Mouse (Mus musculus) CH12.LX (cell line): ENCODE data around the gene Hoxb13. TPM values are rescaled to one million over a fixed set of nuclear protein-coding genes. Genes with fewer than 3 reads are reported as not detected.

Experiments used
- DNase-seq: peaks from one replicate; pipeline ENCODE4 v3.0.0-alpha.2; 2013; ENCODE audit errors: extremely low read depth
- H3K27ac ChIP-seq: 2 replicates; pipeline ENCODE4 v1.5.1; 2012; ENCODE audit warnings: low read depth, mild to moderate bottlenecking, control low read depth, moderate library complexity; ENCODE audit not compliant: insufficient read depth
- H3K27me3 ChIP-seq: replicated peaks from 2 replicates; pipeline ENCODE3; 2012; ENCODE audit warnings: inconsistent platforms
- H3K36me3 ChIP-seq, 2 experiments: replicated peaks in 1 of 2; 2 replicates each; pipeline versions ENCODE3 to v1.6.1; 2012; ENCODE audit warnings: inconsistent platforms in 1 of 2, low read length in 1 of 2, mild to moderate bottlenecking in 1 of 2, mixed read lengths in 1 of 2, moderate library complexity in 1 of 2; ENCODE audit not compliant: control insufficient read depth in 1 of 2, insufficient read depth in 1 of 2
- H3K4me1 ChIP-seq, 2 experiments: 2 replicates each; pipeline ENCODE4 v1.6.1; 2012; ENCODE audit warnings: inconsistent platforms in 1 of 2, moderate library complexity in 1 of 2; ENCODE audit not compliant: insufficient read depth in 2 of 2, control insufficient read depth in 1 of 2
- H3K4me2 ChIP-seq: 2 replicates; pipeline ENCODE4 v1.6.1; 2012; ENCODE audit warnings: low read depth, mild to moderate bottlenecking, control low read depth; ENCODE audit not compliant: poor library complexity, insufficient read depth, severe bottlenecking
- H3K4me3 ChIP-seq, 3 experiments: fragments of 150-350 bp in 1 of 3; sonication (generic) in 1 of 3; replicated peaks in 1 of 3; 2 replicates each; pipeline versions ENCODE3 to v1.5.1; 2011 to 2012; ENCODE audit warnings: low read depth in 2 of 3, low read length in 2 of 3, mild to moderate bottlenecking in 2 of 3, moderate library complexity in 2 of 3, control low read depth in 1 of 3, improper control_type of control experiment in 1 of 3, inconsistent platforms in 1 of 3, mixed read lengths in 1 of 3; ENCODE audit not compliant: poor library complexity in 1 of 3
- H3K79me2 ChIP-seq: replicated peaks from 2 replicates; pipeline ENCODE4 v1.6.1; 2012; ENCODE audit warnings: mild to moderate bottlenecking, moderate library complexity; ENCODE audit not compliant: control insufficient read depth, poor library complexity, insufficient read depth, severe bottlenecking; ENCODE audit errors: extremely low read depth
- H3K9ac ChIP-seq: 2 replicates; pipeline ENCODE4 v1.6.1; 2012; ENCODE audit warnings: low read depth, mild to moderate bottlenecking, control low read depth, moderate library complexity; ENCODE audit not compliant: insufficient read depth
- H3K9me3 ChIP-seq: replicated peaks from 2 replicates; pipeline ENCODE3; 2012; ENCODE audit warnings: low read length, inconsistent platforms, mixed read lengths
- BHLHE40 ChIP-seq: IDR thresholded peaks from 2 replicates; pipeline ENCODE4 v1.6.1; 2011; ENCODE audit warnings: mild to moderate bottlenecking, low read depth, low read length, improper control_type of control experiment
- CHD1 ChIP-seq: IDR thresholded peaks from 2 replicates; pipeline ENCODE4 v1.6.1; 2012; ENCODE audit warnings: low read depth, low read length, improper control_type of control experiment, inconsistent platforms
- CHD2 ChIP-seq: IDR thresholded peaks from 2 replicates; pipeline ENCODE4 v1.6.1; 2011; ENCODE audit warnings: low read length, improper control_type of control experiment
- CTCF ChIP-seq, 2 experiments: IDR thresholded peaks in 1 of 2; conservative IDR thresholded peaks in 1 of 2; 2 replicates each; pipeline ENCODE4 v1.5.1; 2011 to 2012; ENCODE audit warnings: low read depth in 2 of 2, low read length in 2 of 2, improper control_type of control experiment in 1 of 2, inconsistent platforms in 1 of 2, mild to moderate bottlenecking in 1 of 2, moderate library complexity in 1 of 2
- E2F4 ChIP-seq: IDR thresholded peaks from 2 replicates; pipeline ENCODE4 v1.6.1; 2011; ENCODE audit warnings: low read depth, low read length, improper control_type of control experiment; ENCODE audit not compliant: insufficient replicate concordance
- ELF1 ChIP-seq: IDR thresholded peaks from 2 replicates; pipeline ENCODE4 v1.6.1; 2014; ENCODE audit warnings: low read depth, mild to moderate bottlenecking, inconsistent platforms, low read length, improper control_type of control experiment
- EP300 ChIP-seq: IDR thresholded peaks from 2 replicates; pipeline ENCODE4 v1.6.1; 2011; ENCODE audit warnings: low read length, improper control_type of control experiment
- MAX ChIP-seq: IDR thresholded peaks from 2 replicates; pipeline ENCODE4 v1.6.1; 2011; ENCODE audit warnings: low read length, improper control_type of control experiment
- MEF2A ChIP-seq: IDR thresholded peaks from 2 replicates; pipeline ENCODE4 v1.6.1; 2014; ENCODE audit warnings: low read depth, mild to moderate bottlenecking, inconsistent platforms, low read length, improper control_type of control experiment, borderline replicate concordance
- NELFE ChIP-seq: IDR thresholded peaks from 2 replicates; pipeline ENCODE4 v1.6.1; 2011; ENCODE audit warnings: low read depth, low read length, improper control_type of control experiment
- NRF1 ChIP-seq: IDR thresholded peaks from 2 replicates; pipeline ENCODE4 v1.6.1; 2014; ENCODE audit warnings: low read depth, mild to moderate bottlenecking, inconsistent platforms, low read length, improper control_type of control experiment, moderate library complexity
- PAX5 ChIP-seq: IDR thresholded peaks from 2 replicates; pipeline ENCODE4 v1.6.1; 2012; ENCODE audit warnings: low read length, inconsistent platforms, mixed read lengths
- RAD21 ChIP-seq: IDR thresholded peaks from 2 replicates; pipeline ENCODE4 v1.6.1; 2011; ENCODE audit warnings: low read depth, mild to moderate bottlenecking, low read length, improper control_type of control experiment, moderate library complexity
- RCOR1 ChIP-seq: conservative IDR thresholded peaks from 2 replicates; pipeline ENCODE4 v1.6.1; 2012; ENCODE audit warnings: low read depth, mild to moderate bottlenecking, inconsistent platforms, low read length, improper control_type of control experiment
- SIN3A ChIP-seq: IDR thresholded peaks from 2 replicates; pipeline ENCODE4 v1.6.1; 2012; ENCODE audit warnings: low read length, improper control_type of control experiment, inconsistent platforms
- TCF12 ChIP-seq: IDR thresholded peaks from 2 replicates; pipeline ENCODE4 v1.6.1; 2014; ENCODE audit warnings: low read depth, mild to moderate bottlenecking, inconsistent platforms, low read length, improper control_type of control experiment
- UBTF ChIP-seq: IDR thresholded peaks from 2 replicates; pipeline ENCODE4 v1.6.1; 2012; ENCODE audit warnings: low read depth, mild to moderate bottlenecking, inconsistent platforms, low read length, improper control_type of control experiment, moderate library complexity
- USF2 ChIP-seq: conservative IDR thresholded peaks from 2 replicates; pipeline ENCODE4 v1.6.1; 2011; ENCODE audit warnings: low read depth, low read length, improper control_type of control experiment
- ZC3H11A ChIP-seq: IDR thresholded peaks from 2 replicates; pipeline ENCODE4 v1.6.1; 2012; ENCODE audit warnings: low read depth, mild to moderate bottlenecking, inconsistent platforms, low read length, improper control_type of control experiment
- ZMIZ1 ChIP-seq: IDR thresholded peaks from 2 replicates; pipeline ENCODE4 v1.6.1; 2012; ENCODE audit warnings: low read depth, mild to moderate bottlenecking, inconsistent platforms, low read length, improper control_type of control experiment
- ZNF384 ChIP-seq: IDR thresholded peaks from 2 replicates; pipeline ENCODE4 v1.6.1; 2012; ENCODE audit warnings: low read depth, low read length, improper control_type of control experiment, inconsistent platforms
- dilution Hi-C: fragments of 300-500 bp; cut with MboI; formaldehyde crosslinking; loops from 2 replicates; pipeline ENCODE4 v1.14.3; 2020; ENCODE audit warnings: low sequenced_read_pairs; ENCODE audit not compliant: extremely low pct_unique_long_range_greater_than_20kb, extremely low pct_ligation_motif_present
- in situ Hi-C: fragments of 300-500 bp; cut with MboI; formaldehyde crosslinking; loops from 3 replicates; pipeline ENCODE4 v1.14.3; 2019; ENCODE audit warnings: low sequenced_read_pairs, low pct_ligation_motif_present, low pct_unique_long_range_greater_than_20kb, mixed read lengths
- polyA plus RNA-seq: library from polyadenylated mRNA; unstranded; fragments of >175 nt; gene quantifications from 2 replicates; pipeline ENCODE4 v1.2.1, GENCODE M21; 2012; ENCODE audit warnings: low read depth; ENCODE audit not compliant: insufficient read length
- total RNA-seq, 2 experiments: library from RNA; depleted of rRNA; stranded (reverse); fragments of 300-350 nt in 1 of 2; fragments of >200 nt in 1 of 2; gene quantifications; 2 replicates each; pipeline ENCODE4 v1.2.3; 2012 to 2014

Hoxb13 gene
- total and polyA plus RNA-seq, 3 experiments, result 0.08 TPM; not detected in 2

GRCm38 (mm10) chr11:96174881-96175280 is 19.2 kb upstream of the Hoxb13 start:
- no peaks in the 10 kb centered on the region for H3K79me2 ChIP-seq

GRCm38 (mm10) chr11:96175511-96175910 is 18.6 kb upstream of the Hoxb13 start:
- no peak for DNase-seq
- TF ChIP-seq CTCF (conservative IDR thresholded peaks at IDR 0.05 in 1 of 2, IDR thresholded peaks at IDR 0.05 in 1 of 2; ENCODE audit: low read depth in 2 of 2, low read length in 2 of 2) (no peak), CHD1 (no peak), ZMIZ1 (no peak), ZC3H11A (no peak), USF2 (no peak), PAX5 (no peak), MAX (no peak), EP300 (no peak), ELF1 (no peak), BHLHE40 (no peak), RCOR1 (no peak), ZNF384 (no peak), MEF2A (no peak), SIN3A (no peak), NELFE (no peak), NRF1 (no peak)
- TF ChIP-seq, all 38 proteins: peak for 0
- H3K27me3 ChIP-seq, result peaks cover 87% of the 10 kb centered on the region
- no peak overlapping the region for H3K27ac ChIP-seq
- no peaks in the 10 kb centered on the region for H3K36me3 ChIP-seq
- H3K4me2 ChIP-seq, result no peak overlapping the region
- H3K4me3 ChIP-seq, result no peak overlapping the region
- H3K79me2 ChIP-seq, result no peaks in the 10 kb centered on the region
- peaks cover 3 to 17% of the 10 kb centered on the region in 2 experiments for H3K4me1 ChIP-seq
- in situ Hi-C loops, result no loop called here
- no peak overlapping the region for H3K9ac ChIP-seq
- no peaks in the 10 kb centered on the region for H3K9me3 ChIP-seq
- dilution Hi-C loops, result no loop called here

More at GRCm38 (mm10) chr11:96174881-96175280, 19.2 kb upstream of the Hoxb13 start:
- in situ Hi-C loops, result no loop called here
- H3K9me3 ChIP-seq, result no peaks in the 10 kb centered on the region
- peaks cover 85% of the 10 kb centered on the region for H3K27me3 ChIP-seq
- TF ChIP-seq NELFE, result no peak
- no peak for TF ChIP-seq CHD1
- TF ChIP-seq NRF1, result no peak
- no peak for TF ChIP-seq CHD2
- no peak for TF ChIP-seq TCF12
- TF ChIP-seq UBTF, result no peak
- TF ChIP-seq RAD21, result no peak
- no peak for TF ChIP-seq ELF1
- TF ChIP-seq E2F4, result no peak
- H3K4me2 ChIP-seq, result no peak overlapping the region
- H3K27ac ChIP-seq, result no peak overlapping the region
- dilution Hi-C loops, result no loop called here
- peaks cover 3 to 17% of the 10 kb centered on the region in 2 experiments for H3K4me1 ChIP-seq
- no peak overlapping the region for H3K9ac ChIP-seq
- H3K36me3 ChIP-seq, result no peaks in the 10 kb centered on the region
- H3K4me3 ChIP-seq, result no peak overlapping the region
- DNase-seq, result no peak
